Mouse (Mus musculus) limb, embryonic 11.5 days (tissue): ENCODE data around the gene Lrrtm3. TPM values are rescaled to one million over a fixed set of nuclear protein-coding genes. Genes with fewer than 3 reads are reported as not detected.

ENCODE experiments used
- ATAC-seq: fragments of 200-750 bp; cut with Nextera tagmentation; 2 replicates; pipeline ENCODE4 v1.8.0; 2017; ENCODE audit warnings: low read depth; ENCODE audit not compliant: insufficient number of reproducible peaks, low FRiP score, low TSS enrichment
- DNase-seq: peaks from one replicate; pipeline ENCODE4 v3.0.0-alpha.2; 2015; ENCODE audit warnings: low spot score
- H3K27ac ChIP-seq: fragments of 300-500 bp; sonication (generic); replicated peaks from 2 replicates; pipeline ENCODE4 v1.5.1; 2014; ENCODE audit warnings: low read depth, mild to moderate bottlenecking, low read length
- H3K27me3 ChIP-seq: fragments of 300-500 bp; sonication (generic); 2 replicates; pipeline ENCODE4 v1.6.1; 2014; ENCODE audit warnings: mild to moderate bottlenecking, low read length, mixed read lengths; ENCODE audit not compliant: control insufficient read depth, insufficient read depth
- H3K36me3 ChIP-seq: fragments of 300-500 bp; sonication (generic); 2 replicates; pipeline ENCODE4 v1.6.1; 2014; ENCODE audit warnings: mild to moderate bottlenecking, low read length, moderate library complexity, mixed read lengths; ENCODE audit not compliant: control insufficient read depth, insufficient read depth
- H3K4me1 ChIP-seq: fragments of 300-500 bp; sonication (generic); 2 replicates; pipeline ENCODE4 v1.6.1; 2014; ENCODE audit warnings: low read length, mixed read lengths; ENCODE audit not compliant: control insufficient read depth, insufficient read depth
- H3K4me2 ChIP-seq: fragments of 300-500 bp; sonication (generic); 2 replicates; pipeline ENCODE4 v1.6.1; 2014; ENCODE audit warnings: low read depth, mild to moderate bottlenecking, moderate library complexity; ENCODE audit not compliant: severe bottlenecking
- H3K4me3 ChIP-seq: fragments of 300-500 bp; sonication (generic); 2 replicates; pipeline ENCODE4 v1.5.1; 2014; ENCODE audit warnings: low read depth, low read length
- H3K9ac ChIP-seq: fragments of 300-500 bp; sonication (generic); 2 replicates; pipeline ENCODE4 v1.6.1; 2014; ENCODE audit warnings: mild to moderate bottlenecking, low read length
- H3K9me3 ChIP-seq: fragments of 300-500 bp; sonication (generic); 2 replicates; pipeline ENCODE4 v1.6.1; 2016; ENCODE audit warnings: low read length; ENCODE audit not compliant: control insufficient read depth
- WGBS: fragments of 180-500 bp; shearing (Covaris S2); extraction: QIAGEN DNeasy Blood & Tissue Kit; methylation state at CpG from one replicate; pipeline ENCODE4 v1.1.7; 2014; 5-methylcytosine and 5-hydroxymethylcytosine counted together
- polyA plus RNA-seq: library from polyadenylated mRNA; unstranded; fragments of >200 nt; fragmentation: Nextera tagmentation; extraction: Ambion mirVana; gene quantifications from 2 replicates; pipeline ENCODE4 v1.2.1, GENCODE M21; 2014

Gene Lrrtm3
- polyA plus RNA-seq, 1 experiment from 2014 or later, result 0.45 TPM

GRCm38 (mm10) chr10:63972300-63972699 is 117.8 kb downstream of the Lrrtm3 start:
- DNase-seq, result no peak

GRCm38 (mm10) chr10:63954308-63954930 is 135.7 kb downstream of the Lrrtm3 start:
- ATAC-seq (no peak), DNase-seq (no peak)
- no peaks in the 10 kb centered on the region for H3K36me3 ChIP-seq
- no peaks in the 10 kb centered on the region for H3K27me3 ChIP-seq
- no peak overlapping the region for H3K4me2 ChIP-seq
- H3K9me3 ChIP-seq, result no peaks in the 10 kb centered on the region
- WGBS, result 44% methylated on average over 6 of the region's 7 CpGs
- no peak overlapping the region for H3K9ac ChIP-seq
- H3K27ac ChIP-seq, result no peak overlapping the region
- H3K4me1 ChIP-seq, result no peaks in the 10 kb centered on the region
- no peak overlapping the region for H3K4me3 ChIP-seq

More at GRCm38 (mm10) chr10:63972300-63972699, 117.8 kb downstream of the Lrrtm3 start:
- H3K4me3 ChIP-seq, result no peak overlapping the region
- no peaks in the 10 kb centered on the region for H3K27me3 ChIP-seq
- H3K36me3 ChIP-seq, result no peaks in the 10 kb centered on the region
- H3K27ac ChIP-seq, result no peak overlapping the region
- no peak overlapping the region for H3K9ac ChIP-seq
- WGBS, result 89% methylated on average over 2 of the region's 2 CpGs
- ATAC-seq, result no peak
- no peaks in the 10 kb centered on the region for H3K9me3 ChIP-seq
- H3K4me2 ChIP-seq, result no peak overlapping the region
- no peaks in the 10 kb centered on the region for H3K4me1 ChIP-seq

GRCm38 (mm10) chr10:63951481-63951880 is 138.6 kb downstream of the Lrrtm3 start:
- DNase-seq (no peak), ATAC-seq (no peak)
- H3K4me3 ChIP-seq, result no peak overlapping the region
- 97% methylated on average over 1 of the region's 1 CpGs for WGBS
- H3K9me3 ChIP-seq, result no peaks in the 10 kb centered on the region
- no peaks in the 10 kb centered on the region for H3K36me3 ChIP-seq
- no peaks in the 10 kb centered on the region for H3K4me1 ChIP-seq
- H3K27me3 ChIP-seq, result no peaks in the 10 kb centered on the region
- H3K4me2 ChIP-seq, result no peak overlapping the region
- H3K27ac ChIP-seq, result no peak overlapping the region
- H3K9ac ChIP-seq, result no peak overlapping the region

GRCm38 (mm10) chr10:63950867-63951266 is 139.2 kb downstream of the Lrrtm3 start:
- ATAC-seq (no peak), DNase-seq (no peak)
- H3K4me1 ChIP-seq, result no peaks in the 10 kb centered on the region
- 81% methylated on average over 8 of the region's 8 CpGs for WGBS
- H3K36me3 ChIP-seq, result no peaks in the 10 kb centered on the region
- no peak overlapping the region for H3K9ac ChIP-seq
- H3K9me3 ChIP-seq, result no peaks in the 10 kb centered on the region
- H3K27ac ChIP-seq, result no peak overlapping the region
- no peak overlapping the region for H3K4me2 ChIP-seq
- H3K4me3 ChIP-seq, result no peak overlapping the region
- H3K27me3 ChIP-seq, result no peaks in the 10 kb centered on the region

GRCm38 (mm10) chr10:63947266-63947665 is 142.8 kb downstream of the Lrrtm3 start:
- no peak overlapping the region for H3K9ac ChIP-seq
- H3K27me3 ChIP-seq, result no peaks in the 10 kb centered on the region
- ATAC-seq, result no peak
- no peaks in the 10 kb centered on the region for H3K4me1 ChIP-seq
- no peak overlapping the region for H3K27ac ChIP-seq
- WGBS, result 89% methylated on average over 4 of the region's 4 CpGs
- no peak overlapping the region for H3K4me3 ChIP-seq
- no peaks in the 10 kb centered on the region for H3K9me3 ChIP-seq
- H3K36me3 ChIP-seq, result no peaks in the 10 kb centered on the region
- no peak for DNase-seq
- no peak overlapping the region for H3K4me2 ChIP-seq

- WGBS, result 67% methylated on average over 3 of the region's 3 CpGs
- Histone ChIP-seq H3K9ac (no peak overlapping the region), H3K27me3 (no peaks in the 10 kb centered on the region), H3K4me2 (no peak overlapping the region), H3K4me1 (no peaks in the 10 kb centered on the region), H3K4me3 (no peak overlapping the region), H3K9me3 (no peaks in the 10 kb centered on the region), H3K36me3 (no peaks in the 10 kb centered on the region), H3K27ac (no peak overlapping the region)
- ATAC-seq, result no peak
- DNase-seq, result no peak
Measured at GRCm38 (mm10) chr10:63945534-63945933, 144.5 kb downstream of the Lrrtm3 start.

GRCm38 (mm10) chr10:63933946-63934345 is 156.1 kb downstream of the Lrrtm3 start:
- DNase-seq (no peak), ATAC-seq (no peak)
- Histone ChIP-seq H3K9me3 (no peaks in the 10 kb centered on the region), H3K36me3 (no peaks in the 10 kb centered on the region), H3K27ac (no peak overlapping the region), H3K27me3 (no peaks in the 10 kb centered on the region), H3K4me2 (no peak overlapping the region), H3K4me3 (no peak overlapping the region), H3K4me1 (no peaks in the 10 kb centered on the region), H3K9ac (no peak overlapping the region)
- WGBS, result 76% methylated on average over 5 of the region's 5 CpGs

GRCm38 (mm10) chr10:63927334-63927733 is 162.7 kb downstream of the Lrrtm3 start, which contains the start of gene Gm10118:
Gm10118 (minus strand) TSS chr10:63927434.
- H3K4me1 ChIP-seq, result no peaks in the 10 kb centered on the region
- no peak within 1 kb of the TSS for H3K27ac ChIP-seq
- H3K9me3 ChIP-seq, result no peaks in the 10 kb centered on the region
- no peak for ATAC-seq
- DNase-seq, result no peak
- H3K4me3 ChIP-seq, result no peak within 1 kb of the TSS
- no peaks in the 10 kb centered on the region for H3K36me3 ChIP-seq
- H3K9ac ChIP-seq, result no peak within 1 kb of the TSS
- H3K4me2 ChIP-seq, result no peak within 1 kb of the TSS
- no peaks in the 10 kb centered on the region for H3K27me3 ChIP-seq

GRCm38 (mm10) chr10:63908878-63909277 is 181.2 kb downstream of the Lrrtm3 start:
- no peak for DNase-seq
- Histone ChIP-seq H3K4me1 (no peaks in the 10 kb centered on the region), H3K27me3 (no peaks in the 10 kb centered on the region), H3K9ac (no peak overlapping the region), H3K36me3 (no peaks in the 10 kb centered on the region), H3K4me3 (no peak overlapping the region), H3K4me2 (no peak overlapping the region), H3K27ac (no peak overlapping the region), H3K9me3 (no peaks in the 10 kb centered on the region)
- no peak for ATAC-seq
